Mouse (Mus musculus): ENCODE data around the gene Krtap5-4. TPM values are rescaled to one million over a fixed set of nuclear protein-coding genes. Genes with fewer than 3 reads are reported as not detected.

Krtap5-4 gene
- polyA plus RNA-seq, 1 experiment from 2014 or later: not detected

DNA sequence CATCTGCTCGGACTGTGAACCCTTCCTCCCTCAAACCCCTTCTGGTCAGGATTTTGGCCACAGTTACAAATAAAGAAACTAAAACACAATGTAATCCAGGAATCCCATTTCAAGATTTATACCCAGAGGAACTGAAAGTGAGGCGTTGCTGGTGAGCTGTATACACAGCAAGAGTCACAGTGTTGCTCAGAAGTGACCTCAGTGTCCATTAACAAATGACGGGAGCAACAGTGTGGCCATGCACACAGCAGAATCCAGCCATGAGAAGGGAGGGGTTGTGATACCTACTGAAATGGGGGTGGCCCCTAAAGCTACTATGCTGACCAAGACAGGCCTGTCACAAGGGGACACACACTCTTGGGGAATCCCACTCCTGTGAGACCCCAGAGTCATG, 38.9 kb downstream of the Krtap5-4 start:
- no peak overlapping the region for H3K9ac ChIP-seq (ENCODE audit: low read length)
- no peak overlapping the region for H3K4me3 ChIP-seq (ENCODE audit: low read depth, low read length)
- no peaks in the 10 kb centered on the region for H3K27me3 ChIP-seq (replicated peaks; ENCODE audit: control insufficient read depth, insufficient read depth, low read length)
- H3K4me1 ChIP-seq (replicated peaks; ENCODE audit: control insufficient read depth, insufficient read depth, low read length): no peaks in the 10 kb centered on the region
- DNase-seq (ENCODE audit: low spot score): no peak
- ATAC-seq (replicated peaks; ENCODE audit: low FRiP score, low TSS enrichment, low read depth): no peak
- H3K9me3 ChIP-seq (ENCODE audit: control insufficient read depth, low read length): no peaks in the 10 kb centered on the region
- 61% methylated on average over 3 of the region's 3 CpGs for WGBS
- H3K4me2 ChIP-seq (ENCODE audit: low read length): no peak overlapping the region
- H3K36me3 ChIP-seq (ENCODE audit: control insufficient read depth, insufficient read depth, low read length): no peaks in the 10 kb centered on the region
- no peak overlapping the region for H3K27ac ChIP-seq (ENCODE audit: low read depth)

DNA sequence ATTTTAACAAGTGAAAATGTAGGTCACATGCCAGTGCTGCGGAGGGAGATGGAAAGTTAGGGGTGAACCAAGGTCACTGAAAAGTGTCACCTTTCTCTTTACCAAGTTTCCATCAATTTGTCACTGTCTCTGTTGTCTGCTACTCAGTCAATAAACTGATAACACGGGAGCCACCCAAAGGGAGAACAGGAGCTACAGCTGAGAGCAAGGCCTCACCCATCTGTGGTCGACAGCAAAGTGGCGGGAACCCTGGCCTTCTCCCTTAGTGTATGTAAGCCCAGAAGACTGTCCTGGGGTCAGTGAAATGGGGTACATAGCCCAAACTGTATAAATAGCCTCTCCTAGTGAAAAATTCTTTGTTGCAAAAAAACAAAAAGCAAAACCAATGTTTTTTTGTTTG, 44.2 kb downstream of the Krtap5-4 start:
- DNase-seq (ENCODE audit: low spot score) (no peak), ATAC-seq (replicated peaks; ENCODE audit: low FRiP score, low TSS enrichment, low read depth) (no peak)
- Histone ChIP-seq H3K4me2 (ENCODE audit: low read length) (no peak overlapping the region), H3K36me3 (ENCODE audit: control insufficient read depth, insufficient read depth, low read length) (no peaks in the 10 kb centered on the region), H3K9ac (ENCODE audit: low read length) (no peak overlapping the region), H3K27me3 (replicated peaks; ENCODE audit: control insufficient read depth, insufficient read depth, low read length) (no peaks in the 10 kb centered on the region), H3K27ac (ENCODE audit: low read depth) (no peak overlapping the region), H3K9me3 (ENCODE audit: control insufficient read depth, low read length) (no peaks in the 10 kb centered on the region), H3K4me3 (ENCODE audit: low read depth, low read length) (no peak overlapping the region), H3K4me1 (replicated peaks; ENCODE audit: control insufficient read depth, insufficient read depth, low read length) (peaks cover 9% of the 10 kb centered on the region; the same call in 1 of the 2 replicates)
- WGBS: 62% methylated on average over 4 of the region's 4 CpGs

DNA sequence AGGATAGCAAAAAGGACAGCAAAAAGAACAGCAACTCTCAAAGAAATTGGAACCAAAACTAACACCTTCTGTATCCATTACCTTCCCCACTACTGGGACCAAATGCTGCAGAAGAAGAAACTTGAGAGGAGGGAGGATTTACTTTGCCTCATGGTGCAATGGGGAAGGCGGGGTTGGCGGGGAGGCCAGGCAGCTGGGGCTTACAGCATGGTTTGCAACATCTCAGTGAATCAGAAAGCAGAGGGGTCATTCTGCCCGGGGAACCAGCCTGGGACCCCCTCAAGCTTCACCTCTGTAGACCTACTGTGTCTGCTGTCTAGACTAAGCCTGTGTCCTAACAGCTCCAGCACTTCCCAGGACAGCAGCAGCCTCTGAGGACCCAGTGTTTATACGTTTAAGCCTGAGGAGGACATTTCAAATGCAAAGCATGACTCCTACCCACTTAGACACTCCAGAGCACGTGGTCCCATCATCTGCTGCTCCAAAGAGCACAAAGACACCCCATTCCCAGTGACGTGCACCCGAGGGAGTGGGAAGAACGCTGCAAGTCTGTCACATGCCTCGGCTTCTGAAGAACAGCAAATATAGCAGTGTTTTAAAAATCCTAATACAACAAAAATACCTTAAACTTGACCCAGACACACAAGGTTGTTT, 46.1 kb downstream of the Krtap5-4 start:
- Histone ChIP-seq H3K4me2 (ENCODE audit: low read length) (no peak overlapping the region), H3K9ac (ENCODE audit: low read length) (no peak overlapping the region), H3K27ac (ENCODE audit: low read depth) (no peak overlapping the region), H3K9me3 (ENCODE audit: control insufficient read depth, low read length) (no peaks in the 10 kb centered on the region), H3K4me3 (ENCODE audit: low read depth, low read length) (no peak overlapping the region), H3K36me3 (ENCODE audit: control insufficient read depth, insufficient read depth, low read length) (no peaks in the 10 kb centered on the region), H3K27me3 (replicated peaks; ENCODE audit: control insufficient read depth, insufficient read depth, low read length) (no peaks in the 10 kb centered on the region), H3K4me1 (replicated peaks; ENCODE audit: control insufficient read depth, insufficient read depth, low read length) (peaks cover 9% of the 10 kb centered on the region; the same call in 1 of the 2 replicates)
- 29% methylated on average over 9 of the region's 9 CpGs for WGBS
- 0 out of 2 replicates have a peak, but pooled peaks have one; percentile 15 for ATAC-seq (replicated peaks; ENCODE audit: low FRiP score, low TSS enrichment, low read depth)
- no peak for DNase-seq (ENCODE audit: low spot score)

DNA sequence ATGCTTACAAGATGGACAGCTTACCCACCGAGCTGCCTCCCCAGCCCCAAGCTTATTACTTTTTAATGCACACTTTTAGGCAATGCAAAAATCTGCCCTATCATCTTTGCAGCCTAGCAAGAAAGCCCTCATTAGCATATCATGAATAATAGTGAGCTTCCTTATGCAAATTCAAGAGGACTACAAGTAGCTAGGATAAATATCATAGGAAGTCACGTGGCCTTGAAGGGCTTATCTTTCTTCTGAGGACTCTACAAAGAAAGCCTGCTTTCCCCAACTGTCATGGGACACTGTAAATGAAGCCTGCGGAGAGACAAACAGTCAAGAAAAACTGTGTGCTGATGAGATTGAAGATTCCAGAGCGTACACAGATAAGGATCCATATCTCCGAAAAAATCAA, 48.2 kb downstream of the Krtap5-4 start:
- H3K27me3 ChIP-seq (replicated peaks; ENCODE audit: control insufficient read depth, insufficient read depth, low read length): no peaks in the 10 kb centered on the region
- H3K4me2 ChIP-seq (ENCODE audit: low read length): no peak overlapping the region
- DNase-seq (ENCODE audit: low spot score) (no peak), ATAC-seq (replicated peaks; ENCODE audit: low FRiP score, low TSS enrichment, low read depth) (no peak)
- H3K4me3 ChIP-seq (ENCODE audit: low read depth, low read length): no peak overlapping the region
- no peaks in the 10 kb centered on the region for H3K36me3 ChIP-seq (ENCODE audit: control insufficient read depth, insufficient read depth, low read length)
- H3K4me1 ChIP-seq (replicated peaks; ENCODE audit: control insufficient read depth, insufficient read depth, low read length): peaks cover 13% of the 10 kb centered on the region
- H3K27ac ChIP-seq (ENCODE audit: low read depth): no peak overlapping the region
- H3K9ac ChIP-seq (ENCODE audit: low read length): no peak overlapping the region
- H3K9me3 ChIP-seq (ENCODE audit: control insufficient read depth, low read length): no peaks in the 10 kb centered on the region
- 45% methylated on average over 5 of the region's 5 CpGs for WGBS

DNA sequence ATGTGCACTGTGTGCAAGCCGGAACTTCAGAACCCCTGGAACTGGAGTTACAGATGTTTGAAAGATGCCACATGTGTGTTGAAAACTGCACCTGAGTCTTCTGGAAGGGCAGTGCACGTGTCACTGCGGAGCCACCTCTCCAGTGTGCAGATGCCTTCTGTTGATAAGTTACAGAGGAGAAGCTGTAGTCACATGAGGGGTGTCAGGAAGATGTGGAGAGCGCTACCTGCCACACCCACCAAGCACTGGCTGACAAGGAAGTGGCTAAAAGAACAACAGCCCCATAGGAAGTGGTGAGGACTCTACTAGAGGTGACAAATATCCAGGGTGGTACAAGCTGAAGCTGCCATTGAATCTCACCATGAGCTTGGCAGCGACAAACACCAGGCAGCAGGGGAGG, 50.5 kb downstream of the Krtap5-4 start:
- Histone ChIP-seq H3K9ac (ENCODE audit: low read length) (no peak overlapping the region), H3K9me3 (ENCODE audit: control insufficient read depth, low read length) (no peaks in the 10 kb centered on the region), H3K27ac (ENCODE audit: low read depth) (no peak overlapping the region), H3K27me3 (replicated peaks; ENCODE audit: control insufficient read depth, insufficient read depth, low read length) (no peaks in the 10 kb centered on the region), H3K4me1 (replicated peaks; ENCODE audit: control insufficient read depth, insufficient read depth, low read length) (peaks cover 13% of the 10 kb centered on the region), H3K4me3 (ENCODE audit: low read depth, low read length) (no peak overlapping the region), H3K4me2 (ENCODE audit: low read length) (no peak overlapping the region), H3K36me3 (ENCODE audit: control insufficient read depth, insufficient read depth, low read length) (no peaks in the 10 kb centered on the region)
- 66% methylated on average over 5 of the region's 5 CpGs for WGBS
- ATAC-seq (replicated peaks; ENCODE audit: low FRiP score, low TSS enrichment, low read depth) (no peak), DNase-seq (ENCODE audit: low spot score) (no peak)

Other genes starting within 250 kb of the Krtap5-4 start
- 63.0 and 64.8 TPM in 2 replicates for gene Mob2, start 242.5 kb upstream of the Krtap5-4 start, polyA plus RNA-seq (2014; fragmentation: Nextera tagmentation; extraction: Ambion mirVana)
- gene Dusp8, start 207.7 kb upstream of the Krtap5-4 start, polyA plus RNA-seq (2014; fragmentation: Nextera tagmentation; extraction: Ambion mirVana): 8.1 and 8.8 TPM in 2 replicates
- not detected in 2 replicates for gene Gm45618, start 182.8 kb upstream of the Krtap5-4 start, polyA plus RNA-seq (2014; fragmentation: Nextera tagmentation; extraction: Ambion mirVana)
- not detected in 2 replicates for gene Gm39115, start 167.5 kb upstream of the Krtap5-4 start, polyA plus RNA-seq (2014; fragmentation: Nextera tagmentation; extraction: Ambion mirVana)
- not detected in 2 replicates for gene Gm45337, start 158.9 kb upstream of the Krtap5-4 start, polyA plus RNA-seq (2014; fragmentation: Nextera tagmentation; extraction: Ambion mirVana)
- gene Gm29735, start 146.4 kb upstream of the Krtap5-4 start, polyA plus RNA-seq (2014; fragmentation: Nextera tagmentation; extraction: Ambion mirVana): not detected in 2 replicates
- gene Gm4553, start 137.8 kb upstream of the Krtap5-4 start, polyA plus RNA-seq (2014; fragmentation: Nextera tagmentation; extraction: Ambion mirVana): not detected in 2 replicates
- not detected in 2 replicates for gene Krtap5-2, start 127.5 kb upstream of the Krtap5-4 start, polyA plus RNA-seq (2014; fragmentation: Nextera tagmentation; extraction: Ambion mirVana)
- gene Gm10153, start 113.2 kb upstream of the Krtap5-4 start, polyA plus RNA-seq (2014; fragmentation: Nextera tagmentation; extraction: Ambion mirVana): not detected in 2 replicates
- gene Krtap5-3, start 102.2 kb upstream of the Krtap5-4 start, polyA plus RNA-seq (2014; fragmentation: Nextera tagmentation; extraction: Ambion mirVana): not detected in 2 replicates
- gene Gm7579, start 91.7 kb upstream of the Krtap5-4 start, polyA plus RNA-seq (2014; fragmentation: Nextera tagmentation; extraction: Ambion mirVana): not detected in 2 replicates
- gene Krtap5-5, start 73.6 kb upstream of the Krtap5-4 start, polyA plus RNA-seq (2014; fragmentation: Nextera tagmentation; extraction: Ambion mirVana): not detected in 2 replicates
- gene Gm40460, start 62.5 kb upstream of the Krtap5-4 start, polyA plus RNA-seq (2014; fragmentation: Nextera tagmentation; extraction: Ambion mirVana): not detected in 2 replicates
- gene Gm2431, start 45.2 kb upstream of the Krtap5-4 start, polyA plus RNA-seq (2014; fragmentation: Nextera tagmentation; extraction: Ambion mirVana): not detected in 2 replicates
- gene Gm4559, start 29.2 kb upstream of the Krtap5-4 start, polyA plus RNA-seq (2014; fragmentation: Nextera tagmentation; extraction: Ambion mirVana): not detected in 2 replicates
- gene Krtap5-1, start 6.4 kb upstream of the Krtap5-4 start, polyA plus RNA-seq (2014; fragmentation: Nextera tagmentation; extraction: Ambion mirVana): 0.42 TPM in 1 of 2 replicates, not detected in the other
- gene Ifitm10, start 70.2 kb downstream of the Krtap5-4 start, polyA plus RNA-seq (2014; fragmentation: Nextera tagmentation; extraction: Ambion mirVana): 1.7 and 2.1 TPM in 2 replicates
- 0.54 TPM in 1 of 2 replicates, not detected in the other for gene Gm49369, start 79.1 kb downstream of the Krtap5-4 start, polyA plus RNA-seq (2014; fragmentation: Nextera tagmentation; extraction: Ambion mirVana)
- gene Ctsd, start 84.5 kb downstream of the Krtap5-4 start, polyA plus RNA-seq (2014; fragmentation: Nextera tagmentation; extraction: Ambion mirVana): 245 and 248 TPM in 2 replicates
- 1.6 and 3.8 TPM in 2 replicates for gene Syt8, start 131.3 kb downstream of the Krtap5-4 start, polyA plus RNA-seq (2014; fragmentation: Nextera tagmentation; extraction: Ambion mirVana)
- gene Tnni2, start 138.3 kb downstream of the Krtap5-4 start, polyA plus RNA-seq (2014; fragmentation: Nextera tagmentation; extraction: Ambion mirVana): 1.7 and 3.2 TPM in 2 replicates
- gene Lsp1, start 157.3 kb downstream of the Krtap5-4 start, polyA plus RNA-seq (2014; fragmentation: Nextera tagmentation; extraction: Ambion mirVana): 145 and 153 TPM in 2 replicates
- gene Tnnt3, start 195.3 kb downstream of the Krtap5-4 start, polyA plus RNA-seq (2014; fragmentation: Nextera tagmentation; extraction: Ambion mirVana): 1.5 and 2.4 TPM in 2 replicates
- 36.1 and 45.8 TPM in 2 replicates for gene Mrpl23, start 229.1 kb downstream of the Krtap5-4 start, polyA plus RNA-seq (2014; fragmentation: Nextera tagmentation; extraction: Ambion mirVana)

All from intestine, embryonic 14.5 days (tissue).